Mouse (Mus musculus): ENCODE data around the gene Gm9857.

The Gm9857 gene

DNA sequence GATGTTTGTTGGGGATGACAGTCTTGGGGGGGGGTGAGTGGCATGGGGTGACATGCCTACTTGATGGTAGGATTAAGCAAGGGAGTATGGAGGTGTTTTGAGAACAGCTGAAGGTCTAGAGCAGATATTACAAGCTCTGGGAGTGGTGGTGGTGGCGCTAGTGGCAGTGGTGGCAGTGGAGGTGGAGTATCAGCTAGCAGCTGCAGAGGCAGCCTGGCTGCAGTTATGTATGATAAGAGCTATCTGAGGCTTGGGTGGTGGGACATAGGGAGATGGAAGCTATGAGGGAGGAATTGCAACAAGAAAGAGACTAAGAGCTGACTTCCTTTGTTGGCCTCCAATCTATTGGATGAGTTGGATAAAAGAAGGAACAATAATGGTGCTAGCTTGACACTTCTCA is 18.4 kb downstream of the Gm9857 start:
- no peak for DNase-seq

GRCm38 (mm10) chr3:108920442-108921070 is 19.7 kb downstream of the Gm9857 start:
- DNase-seq, result no peak

GRCm38 (mm10) chr3:108918852-108919251 is 21.4 kb downstream of the Gm9857 start:
- DNase-seq, result no peak

DNA sequence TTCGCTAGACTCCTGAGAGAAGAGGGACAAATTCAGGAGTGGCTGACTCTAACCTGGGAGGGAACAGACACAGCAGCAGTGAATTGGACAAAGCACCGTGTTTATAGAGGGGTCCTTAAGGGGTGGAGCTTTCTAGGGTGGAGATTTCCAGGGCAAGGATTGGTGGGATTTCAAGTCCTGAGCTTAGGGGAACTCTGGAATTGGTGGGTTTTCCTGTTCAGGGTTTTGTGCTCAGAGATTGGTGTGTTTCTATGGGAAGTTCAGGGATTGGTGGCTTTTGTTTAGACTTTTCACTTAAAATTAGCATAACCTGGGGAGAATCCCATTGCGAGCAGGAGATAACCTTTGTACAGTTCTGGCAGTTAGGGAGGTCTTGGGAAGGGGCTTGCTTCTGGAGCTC is 22.3 kb downstream of the Gm9857 start:
- DNase-seq, result no peak

DNA sequence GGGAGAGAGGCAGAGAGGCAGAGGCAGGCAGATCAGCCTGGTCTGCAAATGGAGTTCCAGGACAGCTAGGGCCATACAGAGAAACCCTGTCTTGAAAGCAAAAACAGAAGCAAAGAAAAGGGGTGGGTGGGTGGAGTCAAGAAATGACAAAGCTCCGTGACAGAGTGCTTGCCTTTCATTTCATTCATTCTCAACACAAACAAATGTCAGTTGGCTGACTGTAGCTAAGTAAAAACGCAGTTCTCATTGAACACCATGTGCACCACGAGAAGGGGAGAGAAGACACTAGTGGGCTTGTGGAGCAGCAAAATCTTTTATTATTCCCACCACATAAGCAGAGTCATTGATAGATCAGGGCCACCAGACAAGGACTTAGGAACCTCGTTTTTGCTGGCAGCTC is 23.4 kb downstream of the Gm9857 start:
- DNase-seq, result no peak

DNA sequence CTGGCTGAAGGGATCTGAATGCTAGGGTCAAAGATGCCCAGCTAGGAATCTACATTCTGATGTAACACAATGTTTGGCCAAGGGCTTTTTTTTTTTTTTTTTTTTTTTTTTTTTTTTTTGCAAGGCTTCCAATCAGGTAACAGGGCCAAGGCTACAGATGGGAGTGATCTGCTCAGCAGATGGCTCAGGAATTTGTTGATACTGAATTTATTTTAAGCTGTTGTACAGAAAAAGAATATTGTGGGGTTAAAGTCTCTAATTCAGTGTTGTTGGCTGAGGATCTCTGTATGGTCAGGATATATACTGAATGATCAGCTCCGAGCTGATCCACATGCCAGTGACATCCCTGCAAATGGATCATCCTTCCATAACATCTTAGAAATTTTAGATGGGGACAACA is 24.2 kb downstream of the Gm9857 start:
- peak; percentile 49 for DNase-seq

DNA sequence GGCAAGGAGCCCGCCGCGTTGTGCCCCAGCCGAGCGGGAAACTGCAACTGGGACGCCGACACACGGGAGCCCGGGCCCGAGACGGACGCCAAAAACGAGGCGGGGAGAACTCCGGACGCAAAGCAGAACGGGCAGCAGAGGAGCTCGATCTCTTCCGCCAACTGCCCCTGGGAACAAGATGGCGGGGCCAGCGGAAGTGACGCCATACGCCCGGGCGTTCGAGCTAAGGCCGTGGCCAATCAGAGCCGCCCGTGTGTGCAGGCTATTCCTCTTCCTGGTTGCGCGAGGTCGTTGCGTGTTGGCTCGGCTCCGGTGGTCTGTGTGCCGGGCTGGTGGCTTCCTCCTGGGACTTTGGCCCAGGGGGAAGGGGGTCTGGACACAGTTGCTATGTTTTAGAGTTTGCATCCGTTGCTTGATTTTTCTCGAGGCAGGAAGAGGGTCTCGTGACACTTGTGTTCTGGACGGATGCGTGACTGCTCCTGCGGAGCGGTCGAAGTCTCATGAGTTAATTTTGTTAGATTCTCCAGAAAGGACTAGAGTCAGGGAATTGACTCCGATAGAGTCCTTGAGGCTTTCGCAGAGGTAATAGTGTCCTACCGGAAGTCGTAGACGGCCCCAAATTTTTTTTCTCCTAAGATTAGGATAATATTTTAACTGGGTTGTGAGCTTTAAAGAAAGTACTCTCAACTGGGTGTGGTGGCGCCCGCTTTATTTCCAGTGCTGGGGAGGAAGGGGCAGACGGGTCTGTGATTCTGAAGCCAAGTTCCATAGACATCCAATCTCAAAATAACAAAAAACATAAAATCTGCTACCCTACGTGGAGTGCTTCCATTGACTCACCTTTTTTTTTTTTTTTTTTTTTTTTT is 28.5 kb downstream of the Gm9857 start, which contains the start of gene Prpf38b:
TSS of gene Prpf38b (minus strand) at position 180 of the 866 bp plus-strand sequence.
- peak; percentile 92 for DNase-seq

DNA sequence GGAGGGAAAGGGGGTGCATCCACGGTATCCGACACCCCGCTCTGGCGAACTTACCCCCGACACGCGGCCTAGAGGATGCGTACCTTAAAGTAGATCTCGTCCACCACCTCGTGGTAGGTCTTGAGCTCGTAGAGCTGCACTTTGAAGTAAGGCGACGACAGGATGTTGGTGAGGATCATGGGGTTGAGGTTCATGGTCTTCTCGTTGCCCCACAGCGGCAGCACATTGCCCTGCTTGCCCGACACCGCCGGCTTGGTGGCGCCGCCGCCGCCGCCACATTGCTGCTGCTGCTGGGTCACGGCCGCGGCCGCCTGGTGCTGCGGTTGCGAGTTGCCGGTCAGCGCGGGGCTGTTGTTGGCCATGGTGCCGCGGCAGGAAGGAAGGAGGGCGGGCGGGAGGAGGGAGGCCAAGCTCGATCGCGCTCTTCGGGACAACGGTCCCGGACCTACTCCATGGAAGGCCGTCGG is 29.1 kb downstream of the Gm9857 start:
- DNase-seq, result peak; percentile 56

DNA sequence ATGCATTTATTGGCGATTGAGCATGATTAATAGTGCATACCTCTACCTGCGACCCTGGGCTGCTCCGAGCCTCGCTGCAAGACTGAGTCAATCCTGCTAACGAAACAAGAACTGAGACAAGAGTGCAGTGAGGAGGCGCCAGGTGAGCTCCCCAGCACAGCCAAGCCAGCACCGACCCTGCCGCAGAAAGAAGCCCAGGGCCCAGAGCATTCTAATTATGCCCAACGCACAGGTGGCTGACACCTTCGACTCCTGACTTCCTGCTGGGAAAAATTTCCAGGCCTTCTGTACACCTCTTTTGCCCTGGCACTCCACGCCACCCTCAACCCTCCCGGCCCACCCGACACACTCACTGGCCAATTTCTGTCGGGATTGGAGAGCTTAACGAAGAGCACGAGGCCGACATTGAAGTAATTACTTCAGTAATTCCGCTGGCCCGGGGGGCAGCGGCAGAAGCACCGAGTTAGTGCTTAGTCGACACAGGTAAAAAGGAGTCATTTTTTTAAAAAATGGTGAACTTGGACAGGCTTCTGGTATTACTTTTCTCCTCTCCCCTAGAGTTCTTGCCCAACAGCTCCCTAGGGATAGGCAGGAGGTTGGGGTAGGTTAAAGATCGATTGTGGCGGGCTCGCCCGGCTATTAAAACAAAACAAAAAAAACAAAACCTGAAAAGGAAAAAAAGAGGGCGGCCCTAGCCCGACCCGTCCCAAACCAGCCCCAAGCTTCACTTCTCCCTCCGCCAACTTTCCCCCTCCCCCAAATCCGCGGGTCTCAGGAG is 29.8 kb downstream of the Gm9857 start:
- DNase-seq, result peak; percentile 82

- no peak for DNase-seq
Measured at GRCm38 (mm10) chr3:108902934-108903333, 37.3 kb downstream of the Gm9857 start.

DNA sequence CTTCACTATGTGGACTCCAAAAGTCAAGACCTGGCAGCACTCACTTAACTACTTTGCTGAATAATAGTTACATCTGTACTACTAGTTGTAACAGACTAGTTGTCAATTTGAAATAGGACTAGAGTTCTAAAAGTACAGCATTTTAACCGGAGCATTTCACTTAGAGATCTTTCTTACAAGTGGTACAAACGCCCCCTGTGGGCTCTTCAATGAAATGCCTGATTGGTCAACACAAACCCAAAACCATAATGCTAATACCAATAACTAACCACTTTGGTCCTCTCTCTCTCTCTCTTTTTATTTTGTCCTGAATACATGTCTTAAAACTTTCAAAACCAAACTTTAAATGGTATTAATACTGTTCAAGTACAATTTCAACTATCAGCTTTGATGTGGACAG is 38.2 kb downstream of the Gm9857 start:
- no peak for DNase-seq

DNA sequence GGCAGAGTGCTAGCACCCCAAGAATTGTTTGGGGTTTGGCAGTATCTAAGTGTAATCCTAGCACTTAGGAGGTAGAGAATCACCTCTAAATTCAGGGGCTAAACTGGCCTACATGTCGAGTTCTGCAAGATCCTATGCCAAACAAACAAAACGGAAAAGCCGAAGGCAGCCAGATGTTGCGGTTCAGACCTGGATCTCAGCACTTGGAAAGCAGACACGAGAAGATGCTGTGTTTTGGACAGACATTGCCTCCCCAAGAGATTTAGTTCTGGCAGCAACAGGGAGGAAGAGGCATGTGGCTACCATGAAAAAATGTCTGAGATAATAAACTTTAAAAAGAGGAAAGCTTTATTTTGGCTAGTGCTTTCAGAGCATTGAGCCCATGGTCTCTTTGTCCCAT is 39.6 kb downstream of the Gm9857 start:
- DNase-seq, result no peak

DNA sequence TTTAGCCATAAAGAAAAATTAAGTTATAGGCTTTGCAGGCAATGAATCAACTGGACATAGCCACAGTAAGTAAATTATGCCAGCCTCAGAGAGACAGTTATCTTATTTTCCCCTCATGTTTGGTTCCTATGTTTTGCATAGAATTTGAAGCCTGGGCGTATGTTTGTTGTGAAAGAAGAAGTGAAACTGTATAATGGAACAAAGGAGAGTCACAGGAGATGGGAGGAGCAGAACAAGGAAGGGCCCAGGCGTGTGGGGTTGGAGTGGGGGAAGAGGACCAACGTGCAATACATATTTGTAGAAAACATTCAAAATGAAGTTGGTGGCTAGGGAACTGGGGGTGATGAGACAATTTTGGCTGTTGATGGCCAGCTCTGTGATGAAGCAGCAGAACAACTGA is 40.1 kb downstream of the Gm9857 start:
- no peak for DNase-seq

GRCm38 (mm10) chr3:108898640-108899039 is 41.6 kb downstream of the Gm9857 start:
- DNase-seq, result no peak

- DNase-seq, result no peak
Measured at GRCm38 (mm10) chr3:108892914-108893313, 47.3 kb downstream of the Gm9857 start.

DNA sequence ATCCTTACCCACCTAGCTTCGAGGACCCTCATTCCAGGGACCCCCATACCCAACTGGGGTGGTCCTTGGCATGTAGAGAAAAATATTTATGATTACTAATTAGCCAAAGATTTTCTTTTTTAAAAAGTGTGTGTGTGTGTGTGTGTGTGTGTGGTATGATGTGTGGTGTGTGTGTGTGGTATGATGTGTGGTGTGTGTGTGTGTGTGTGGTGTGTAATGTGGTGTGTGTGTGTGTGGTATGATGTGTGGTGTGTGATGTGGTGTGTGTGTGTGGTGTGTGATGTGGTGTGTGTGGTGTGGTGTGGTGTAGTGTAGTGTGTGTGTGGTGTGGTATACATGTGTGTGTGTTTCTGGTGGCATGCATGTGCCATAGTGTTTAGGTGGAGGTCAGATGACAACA is 48.2 kb downstream of the Gm9857 start:
- DNase-seq, result no peak
